Mouse (Mus musculus): ENCODE measurements around the gene Pars2. TPM values are rescaled to one million over a fixed set of nuclear protein-coding genes. Genes with fewer than 3 reads are reported as not detected.

The Pars2 gene
- polyA plus RNA-seq, 2 experiments from 2014 or later, result 11.4 to 17.4 TPM

DNA sequence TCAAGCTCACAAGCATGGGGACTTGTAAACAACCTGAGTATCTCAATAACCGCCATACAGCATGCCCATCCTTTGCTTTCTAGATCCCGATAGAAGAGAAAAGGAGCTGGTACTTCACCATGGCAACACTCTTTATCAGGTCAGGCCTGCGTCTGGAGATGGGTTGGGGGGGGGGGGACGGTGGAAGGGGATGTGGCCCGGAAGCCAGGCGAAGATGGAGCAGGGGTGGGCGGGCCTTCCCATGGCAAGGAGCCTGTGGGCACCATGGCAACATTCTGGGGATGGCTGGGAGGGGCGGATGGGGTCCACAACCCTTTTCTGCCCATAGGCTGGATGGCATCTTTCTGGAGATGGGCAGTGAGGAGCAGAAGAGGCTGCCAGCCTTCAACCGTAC lies 16.8 kb upstream of the Pars2 start:
- ATAC-seq, result no peak

DNA sequence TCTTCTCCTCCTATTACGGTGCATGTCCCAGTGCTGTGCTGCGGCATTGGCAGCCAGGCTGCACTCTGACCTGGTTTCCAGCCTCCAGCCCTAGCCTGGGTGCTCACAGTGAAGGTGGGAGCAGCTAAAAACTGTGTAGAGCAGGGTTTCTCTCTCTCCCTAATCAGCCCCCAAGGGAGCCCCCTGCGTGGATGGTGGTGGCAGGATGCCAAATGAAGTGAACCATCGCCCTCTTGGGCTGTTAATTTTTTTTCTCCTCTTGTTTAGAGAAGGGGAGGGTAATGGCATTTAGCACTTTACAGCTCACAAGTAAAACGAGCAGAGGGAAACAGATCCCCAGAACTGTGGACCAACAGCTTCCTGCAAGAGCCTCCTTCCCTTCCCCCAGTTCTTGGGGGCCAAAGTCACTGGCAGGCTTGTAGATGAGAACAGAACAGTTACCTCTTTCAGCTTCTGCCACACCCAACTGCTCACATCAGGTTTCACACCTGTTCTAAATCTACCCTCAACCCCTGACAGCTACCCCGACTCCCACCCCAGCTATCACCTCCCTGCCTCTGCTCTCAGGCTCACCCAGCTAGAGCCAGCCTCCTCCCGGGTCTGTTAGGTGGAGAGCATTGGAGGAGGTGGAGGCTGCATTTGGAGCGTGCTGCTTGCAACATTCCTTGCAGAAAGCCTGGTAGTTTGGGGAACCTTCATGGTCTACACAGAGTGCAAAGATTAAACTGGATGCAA lies 7.2 kb upstream of the Pars2 start:
- no peak for ATAC-seq

DNA sequence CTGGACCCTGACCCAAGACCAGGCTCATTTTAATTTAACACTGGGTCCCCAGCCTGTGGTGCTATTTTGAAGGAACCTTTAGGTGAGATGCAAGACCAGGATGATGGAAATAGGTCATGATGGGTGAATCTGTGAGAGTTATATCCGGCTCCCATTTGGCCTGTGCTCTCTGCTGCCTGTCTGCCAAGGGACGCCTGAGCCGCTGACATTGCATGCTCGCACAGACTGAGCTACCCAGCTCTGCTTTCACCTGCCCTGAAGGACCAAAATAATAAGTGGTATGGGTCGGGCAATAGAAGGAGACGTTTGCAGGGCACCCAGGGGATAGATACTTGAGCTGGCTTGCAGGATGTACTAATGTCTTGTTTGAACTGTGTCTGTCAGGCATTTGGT lies 6.7 kb upstream of the Pars2 start:
- ATAC-seq, result no peak

DNA sequence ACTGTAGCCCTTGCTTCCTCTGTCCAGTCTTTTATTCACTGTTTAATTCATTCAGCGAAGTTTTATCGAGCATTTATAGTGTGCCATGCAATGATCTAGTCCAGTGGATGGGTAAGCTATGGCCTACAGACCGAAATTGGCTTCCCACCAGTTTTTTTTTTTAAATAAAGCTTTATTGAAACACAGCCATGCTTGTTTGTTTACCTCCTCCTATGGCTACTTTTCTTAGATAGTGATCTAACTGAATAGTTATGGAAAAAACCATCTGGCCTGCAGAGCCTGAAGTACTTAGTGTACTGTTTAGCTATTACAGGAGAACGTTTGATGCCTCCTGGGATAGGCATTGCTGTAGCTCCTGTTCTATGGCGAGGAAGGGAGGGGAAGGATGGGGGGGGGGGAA lies 5.1 kb upstream of the Pars2 start:
- no peak for ATAC-seq

DNA sequence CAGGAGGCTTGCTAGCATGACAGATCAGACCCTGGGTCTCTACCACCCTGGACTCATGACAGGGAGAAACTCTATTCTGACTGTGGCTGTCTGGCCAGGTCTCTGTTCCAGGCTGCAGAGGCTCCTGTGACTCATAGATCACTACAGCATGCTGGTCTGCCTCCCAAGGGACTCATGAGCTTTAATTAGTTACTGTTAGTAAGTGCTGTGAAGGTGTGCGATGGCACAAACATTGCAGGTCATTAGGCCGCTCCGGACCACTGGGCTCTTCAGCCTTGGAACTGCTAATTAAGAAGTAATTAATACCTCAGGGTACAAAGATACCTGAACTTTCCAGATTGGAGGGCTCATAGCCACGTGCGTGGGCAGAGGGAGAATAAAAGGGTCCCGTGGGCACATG lies 3.7 kb upstream of the Pars2 start:
- no peak for ATAC-seq

DNA sequence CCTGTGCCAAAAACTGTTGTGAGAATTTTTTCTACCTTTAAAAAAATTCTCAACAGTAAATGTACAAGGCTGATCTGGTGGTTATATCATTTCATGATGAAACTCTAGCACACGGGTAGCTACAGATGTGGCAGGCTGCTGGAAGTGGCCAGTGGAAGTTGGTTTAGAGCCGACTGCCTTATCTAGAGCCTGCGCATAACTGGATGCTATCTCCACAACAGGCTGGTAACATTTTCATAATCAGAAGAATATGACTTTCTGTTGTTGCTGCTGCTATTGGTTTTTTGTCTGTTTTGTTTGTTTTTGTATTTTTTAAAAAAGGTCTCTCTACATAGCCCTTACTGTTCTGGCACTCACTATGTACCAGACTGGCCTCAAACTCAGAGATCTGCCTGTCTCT lies 1.7 kb downstream of the Pars2 start:
- ATAC-seq, result no peak

DNA sequence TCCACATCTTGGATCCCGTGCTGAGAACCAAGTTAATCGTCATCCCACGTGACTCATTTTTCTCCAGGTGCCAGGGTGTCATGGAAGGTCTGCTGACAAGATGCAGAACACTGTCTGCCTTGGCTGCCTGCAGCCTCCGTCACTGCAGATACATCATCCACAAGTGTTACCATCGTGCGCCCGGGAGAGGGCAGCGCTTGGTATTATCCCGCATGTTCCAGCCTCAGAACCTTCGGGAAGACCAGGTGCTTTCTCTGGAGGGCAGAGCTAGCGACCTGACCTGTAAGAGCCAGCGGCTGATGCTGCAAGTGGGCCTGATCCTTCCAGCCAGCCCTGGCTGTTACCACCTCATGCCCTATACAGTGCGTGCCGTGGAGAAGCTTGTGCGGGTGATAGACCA lies 2.2 kb downstream of the Pars2 start:
- no peak for ATAC-seq

DNA sequence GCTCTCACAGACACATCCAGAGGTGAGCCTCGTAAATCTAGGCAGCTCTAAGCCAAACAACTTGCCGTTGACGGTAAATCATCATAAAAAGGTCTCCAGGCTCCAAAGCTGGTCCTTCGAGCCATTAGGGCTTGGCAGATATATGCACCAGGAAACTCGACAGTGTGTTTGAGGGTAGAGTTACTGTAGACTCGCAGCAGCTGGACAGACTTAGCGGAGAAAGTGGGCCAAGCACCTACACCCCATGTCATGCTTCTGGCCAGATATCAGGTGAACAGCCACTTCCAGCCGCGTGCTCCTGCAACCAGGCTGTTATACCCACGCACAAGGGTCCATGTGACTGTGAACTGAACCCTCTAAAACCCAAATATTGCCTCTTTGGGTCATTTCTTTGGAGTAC lies 4.8 kb downstream of the Pars2 start:
- no peak for ATAC-seq

DNA sequence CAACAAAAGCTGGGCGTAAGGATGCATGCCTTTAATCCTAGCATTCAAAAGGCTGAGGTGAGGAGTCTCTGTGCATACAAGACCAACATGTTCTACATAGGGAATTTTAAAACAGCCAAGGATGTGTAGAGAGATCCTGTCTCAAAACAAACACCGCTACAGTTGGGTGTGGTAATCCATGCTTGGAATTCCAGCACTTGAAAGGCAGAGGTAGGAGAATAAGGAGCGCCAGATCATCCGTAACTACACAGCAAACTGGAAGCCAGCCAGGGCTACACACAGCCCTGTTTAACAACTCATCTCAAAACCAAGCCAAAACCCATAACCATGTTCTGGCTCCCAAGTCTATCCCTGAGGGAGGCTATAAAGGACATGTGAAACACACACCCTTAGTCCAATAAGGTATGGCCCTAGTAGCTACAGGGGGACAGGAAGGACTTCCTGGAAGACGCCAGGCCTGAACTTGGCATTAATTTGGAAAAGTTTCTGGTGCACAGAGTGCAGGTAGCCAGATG lies 13.1 kb downstream of the Pars2 start:
- no peak for ATAC-seq

DNA sequence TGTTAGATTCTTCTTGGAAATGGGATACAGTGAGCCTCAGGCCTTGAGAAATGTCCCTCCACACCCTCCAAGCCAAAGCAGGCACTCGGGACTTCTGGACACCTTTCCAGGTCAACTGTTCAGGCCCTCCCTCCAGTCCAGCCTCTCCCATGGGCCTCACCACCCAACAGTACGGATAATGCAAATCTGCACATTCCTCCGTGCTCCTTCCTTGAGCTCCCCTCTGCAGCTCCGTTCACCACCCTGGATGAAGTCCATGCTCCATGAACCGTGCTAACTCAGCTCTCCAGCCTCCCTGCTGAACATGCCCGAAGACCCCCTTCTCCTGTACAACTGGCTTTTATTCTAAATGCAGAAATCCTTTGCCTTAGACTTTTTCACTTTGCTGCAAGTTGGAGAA lies 13.8 kb downstream of the Pars2 start:
- no peak for ATAC-seq

DNA sequence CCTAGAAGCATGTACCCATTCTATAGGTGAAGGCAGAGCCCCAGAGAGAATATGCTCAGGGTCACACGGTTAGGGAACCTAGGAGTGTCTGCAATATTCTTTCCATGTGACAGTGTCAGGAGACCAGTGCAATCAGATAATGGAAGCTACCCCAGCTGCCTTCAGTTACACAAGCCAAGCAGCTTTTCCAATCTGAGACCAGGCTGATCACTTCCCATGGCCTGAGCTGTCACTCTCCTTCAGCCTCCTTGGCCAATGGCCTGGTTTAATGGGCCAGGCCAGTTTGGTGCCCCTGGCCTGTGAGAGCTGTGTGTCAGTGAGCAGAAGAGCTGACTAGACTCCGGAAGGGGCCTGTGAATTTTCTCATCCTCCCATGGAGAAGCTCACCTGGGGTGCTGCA lies 14.4 kb downstream of the Pars2 start:
- no peak for ATAC-seq

DNA sequence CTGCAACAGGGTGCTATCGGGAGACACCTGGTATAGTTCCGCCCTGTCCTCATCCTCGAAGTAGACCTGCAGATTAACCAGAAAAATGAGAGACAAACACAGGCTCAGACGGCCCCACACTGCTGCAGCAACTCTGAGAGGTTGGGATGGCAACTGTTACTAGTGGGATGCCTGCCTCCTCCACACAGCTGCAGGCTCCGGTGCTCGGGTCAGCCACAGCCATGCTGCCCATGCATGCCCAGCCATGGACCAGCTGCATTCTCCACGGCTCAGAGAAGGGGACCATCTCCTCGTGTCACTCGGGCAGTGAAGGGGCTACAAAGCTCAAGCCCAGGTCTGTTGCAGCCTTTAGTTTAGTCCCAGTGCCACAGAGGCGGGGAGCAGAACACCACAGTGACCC lies 14.8 kb downstream of the Pars2 start:
- ATAC-seq, result no peak

DNA sequence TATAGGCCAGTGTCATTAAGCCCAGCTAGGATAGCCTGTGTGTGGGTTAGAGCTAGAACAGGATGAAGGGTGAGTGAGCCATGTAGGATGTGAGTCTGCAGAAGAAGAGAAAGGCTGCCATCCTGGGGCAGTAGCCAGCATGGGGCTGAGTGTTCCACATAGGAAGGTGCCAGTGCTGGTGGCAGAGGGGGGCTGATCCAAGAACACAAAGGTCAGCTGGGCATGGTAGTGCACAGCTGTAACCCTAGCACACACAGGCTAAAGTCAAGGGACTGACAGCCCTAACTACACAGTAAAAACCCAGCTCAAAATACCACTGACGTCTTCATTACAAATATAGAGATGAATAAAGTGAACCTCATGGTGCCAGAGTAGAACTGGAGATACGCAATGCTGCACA lies 15.7 kb downstream of the Pars2 start:
- ATAC-seq, result no peak

DNA sequence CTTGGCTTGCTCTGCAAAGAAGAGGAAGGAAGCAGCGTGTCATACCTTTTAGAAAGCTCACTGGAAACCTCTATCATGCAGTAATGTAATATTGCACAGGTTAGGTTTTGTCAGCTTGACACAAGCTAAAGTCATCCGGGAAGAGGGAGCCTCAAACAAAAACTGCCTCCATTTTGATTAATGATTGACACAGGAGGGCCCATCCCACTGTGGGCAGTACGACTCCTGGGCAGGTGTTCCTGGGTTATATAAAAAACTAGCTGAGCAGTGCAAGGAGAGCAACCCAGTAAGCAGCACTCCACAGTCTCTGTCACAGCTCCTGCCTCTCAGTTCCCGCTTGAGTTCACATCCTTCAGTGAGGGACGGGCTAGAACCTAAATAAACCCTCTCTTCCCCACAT lies 25.9 kb downstream of the Pars2 start:
- no peak for ATAC-seq

DNA sequence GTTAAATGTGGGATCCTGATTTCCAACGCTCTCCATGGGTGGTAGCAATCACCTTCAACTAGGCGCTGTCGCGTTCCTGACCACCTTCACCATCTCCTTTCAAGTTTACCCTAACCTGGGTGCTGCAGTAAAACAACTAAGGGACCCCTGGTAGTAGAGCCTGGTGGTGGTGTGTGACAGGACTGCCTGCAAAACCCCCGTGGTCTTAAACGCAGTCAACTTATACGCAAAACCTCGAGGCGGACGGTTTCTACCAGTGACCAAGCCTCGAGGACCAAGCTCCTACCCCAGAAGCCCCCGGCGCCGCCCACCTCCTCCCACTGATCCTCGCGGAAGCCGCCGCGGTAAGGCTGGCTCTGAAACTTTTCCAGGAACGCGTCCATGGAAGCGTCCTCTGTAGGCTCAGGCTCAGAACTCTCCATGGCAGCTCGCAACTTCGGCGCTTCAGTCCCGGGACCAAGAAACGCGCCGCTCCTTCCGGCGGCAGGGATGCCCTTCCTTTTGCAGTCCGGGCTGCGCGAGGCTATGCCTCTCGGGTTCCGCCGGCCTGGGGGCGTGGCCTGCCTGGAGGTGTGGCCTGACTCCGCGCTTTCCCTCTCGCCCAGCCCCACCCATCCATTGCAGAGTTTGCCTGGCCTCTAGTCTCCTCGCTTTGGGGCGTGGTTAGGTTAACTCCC lies 27.7 kb downstream of the Pars2 start, which contains the start of gene Ttc4:
Ttc4 (minus strand) TSS at position 503 of the 677 bp plus-strand sequence.
- peak; percentile 100 for ATAC-seq

DNA sequence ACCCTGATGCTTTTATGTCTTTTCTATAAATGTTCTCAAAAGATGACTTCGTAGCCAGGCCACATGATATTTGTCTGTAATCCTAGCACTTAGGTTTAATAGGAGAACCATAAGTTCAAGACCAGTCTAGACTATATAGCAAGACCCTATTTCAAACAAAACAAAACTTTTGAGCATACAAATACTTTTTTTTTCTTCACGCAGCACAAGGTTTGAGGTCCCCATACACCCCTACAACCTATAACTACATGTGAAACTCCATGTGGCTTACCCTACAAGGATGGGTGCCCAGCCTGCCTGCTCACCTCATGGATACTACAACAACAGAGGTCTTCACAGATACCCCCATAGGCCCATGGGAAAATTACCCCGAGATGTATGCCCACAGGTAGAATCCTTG lies 28.3 kb downstream of the Pars2 start:
- no peak for ATAC-seq

DNA sequence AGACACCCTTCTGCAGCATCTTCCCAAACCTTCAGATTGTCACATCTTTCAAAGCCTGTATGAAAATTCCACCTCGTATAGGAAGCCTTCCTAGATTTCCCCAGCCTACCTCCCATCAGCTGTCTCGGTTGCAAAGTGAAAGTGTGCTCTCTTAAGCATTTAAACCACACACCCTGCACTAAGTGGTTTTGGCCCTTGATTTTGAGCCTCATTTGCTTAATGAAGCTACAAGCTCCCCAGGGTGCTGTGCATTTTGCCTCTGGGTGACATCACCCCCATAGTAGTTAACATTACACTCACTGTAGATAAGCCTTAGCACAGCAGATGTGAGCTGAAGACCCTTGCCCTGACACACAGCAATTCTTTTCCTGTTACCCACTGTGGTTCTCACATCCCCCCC lies 30.1 kb downstream of the Pars2 start:
- no peak for ATAC-seq

DNA sequence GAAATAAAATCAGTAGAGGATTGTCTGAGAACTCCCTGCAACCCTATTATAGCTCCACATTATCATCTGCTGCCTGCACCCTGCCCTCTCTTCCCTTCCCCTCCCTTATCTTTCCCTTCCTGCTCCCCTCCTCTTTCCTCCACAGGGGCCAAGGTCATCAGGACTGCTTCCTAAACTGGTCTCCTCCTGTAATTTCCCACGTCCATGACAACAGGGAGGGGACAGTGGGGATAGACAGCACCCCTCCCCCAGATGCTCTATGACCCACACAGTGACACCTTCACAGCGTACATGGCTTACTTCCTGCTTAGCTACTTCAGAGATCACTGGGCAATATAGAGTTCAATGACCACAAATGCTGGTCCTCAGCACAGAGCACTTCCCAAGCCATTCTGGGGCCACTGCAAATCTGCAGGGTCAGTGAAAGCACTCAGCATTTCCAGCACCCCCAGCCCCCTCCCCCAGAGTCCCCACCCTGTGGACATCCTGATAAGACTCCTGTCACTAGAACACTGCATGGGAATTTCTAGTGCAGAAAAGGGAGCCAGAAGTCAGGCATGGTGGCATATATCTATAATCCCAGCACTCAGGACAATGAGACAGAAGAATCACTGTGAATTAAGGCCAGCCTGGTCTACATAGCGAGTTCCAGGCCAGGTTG lies 37.9 kb downstream of the Pars2 start:
- no peak for ATAC-seq

DNA sequence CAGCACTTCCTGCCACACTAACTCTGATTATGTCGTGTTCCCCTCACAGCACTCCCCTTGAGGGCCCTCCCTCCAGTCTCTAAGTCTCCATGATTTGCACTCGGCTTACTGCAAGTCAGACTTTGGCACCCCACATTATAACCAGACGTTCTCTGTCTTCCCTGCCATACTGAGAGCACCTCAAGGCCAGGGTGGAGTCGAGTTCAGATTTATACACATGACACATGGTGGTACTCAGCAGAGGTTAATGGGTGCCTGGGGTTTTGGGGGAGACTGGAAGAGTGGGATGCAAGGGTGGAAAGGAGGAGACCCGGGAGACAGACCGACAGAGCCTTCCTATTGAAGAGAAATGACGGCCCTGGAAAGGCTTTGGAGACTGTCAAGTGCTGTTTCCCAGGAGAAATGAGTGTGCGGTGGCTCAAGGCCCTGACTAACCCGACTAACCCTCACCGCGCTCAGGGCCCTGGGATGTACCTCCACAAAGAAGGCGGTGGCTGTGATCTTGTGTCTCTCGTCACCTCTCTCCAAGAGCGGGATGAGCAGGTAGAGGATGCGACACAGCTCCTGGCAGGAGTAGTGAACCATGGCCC lies 43.1 kb downstream of the Pars2 start:
- ATAC-seq, result no peak

DNA sequence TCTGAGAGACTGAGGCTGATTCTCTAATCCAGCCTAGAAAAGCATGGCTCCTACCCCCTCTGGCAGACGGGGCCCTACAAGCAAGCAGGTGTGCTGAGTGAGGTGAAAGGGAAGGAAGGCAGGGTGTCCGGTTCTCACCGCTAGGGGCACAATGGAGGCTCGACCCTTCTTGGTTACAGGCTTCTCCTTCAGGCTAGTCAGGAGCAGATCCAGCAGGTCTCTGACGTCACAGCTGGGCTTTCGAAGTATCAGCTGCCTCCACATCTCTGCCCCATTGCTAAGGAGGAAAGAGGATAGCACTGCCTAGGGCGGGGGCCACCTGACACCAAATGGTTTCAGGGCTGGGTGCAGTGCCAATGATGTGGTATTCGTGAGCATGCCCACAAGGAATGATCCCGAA lies 49.1 kb downstream of the Pars2 start:
- no peak for ATAC-seq

DNA sequence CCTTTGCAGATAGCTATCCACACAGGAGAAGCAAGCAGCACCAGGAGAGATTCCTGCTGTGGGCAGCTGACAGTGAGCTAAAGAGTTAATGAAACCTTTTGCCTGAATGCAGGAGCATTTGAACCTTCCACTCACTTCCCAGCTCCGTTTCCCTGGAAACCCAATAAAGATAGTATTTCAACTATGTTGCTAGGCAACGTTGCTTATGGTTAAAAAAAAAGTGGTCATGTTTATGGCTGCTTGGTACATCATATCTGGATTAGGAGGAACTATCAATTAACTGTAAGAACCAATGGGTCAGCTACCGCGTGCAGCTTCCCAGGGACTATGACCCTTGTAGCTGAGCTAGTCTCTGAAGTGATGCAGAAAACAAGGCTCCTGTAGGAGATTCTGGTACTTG lies 49.9 kb downstream of the Pars2 start:
- ATAC-seq, result no peak

DNA sequence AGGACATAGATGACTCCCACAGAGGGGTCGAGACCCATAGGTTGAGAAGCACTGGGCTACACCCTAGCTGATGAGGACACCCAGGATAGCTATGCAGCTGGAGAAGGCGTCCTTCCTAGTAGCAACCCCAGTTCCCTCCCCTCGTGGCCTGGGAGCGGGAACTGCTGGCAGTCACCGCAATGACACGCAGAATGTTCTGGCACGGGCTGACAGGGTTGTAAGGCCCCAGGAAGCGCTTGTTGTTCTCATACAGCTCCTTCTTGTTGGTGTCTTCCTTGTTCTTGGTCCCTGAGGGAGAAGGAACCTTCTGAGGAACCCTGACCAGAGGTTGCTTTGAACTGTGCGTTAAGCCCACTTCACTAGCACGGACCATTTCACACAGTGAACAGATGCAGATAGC lies 53.1 kb downstream of the Pars2 start:
- ATAC-seq, result no peak

DNA sequence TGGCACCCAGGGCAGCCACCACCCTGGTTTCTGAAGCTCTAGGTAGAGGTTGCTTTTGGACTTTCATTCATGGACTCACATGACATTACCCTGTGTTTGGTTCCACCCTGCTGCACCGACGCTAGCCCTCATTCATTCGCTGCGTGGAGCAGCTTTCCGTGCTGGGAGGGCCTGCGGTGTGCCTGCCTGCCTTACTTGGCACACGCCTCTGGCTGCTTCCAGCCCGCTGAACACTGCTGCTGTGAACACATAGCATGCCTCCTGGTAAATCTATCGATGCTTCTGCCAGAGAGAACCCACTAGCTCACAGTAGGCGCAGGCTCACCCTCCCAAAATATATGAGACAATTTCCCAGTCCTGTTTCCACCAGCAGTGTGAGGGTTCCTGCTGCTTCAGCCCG lies 53.5 kb downstream of the Pars2 start:
- no peak for ATAC-seq

Measured in CD4-positive, CD25-positive, alpha-beta regulatory T cell, adult 4 months (primary cell).